Mouse (Mus musculus) stomach, postnatal 0 days (tissue): ENCODE data around the gene Cfc1. TPM values are rescaled to one million over a fixed set of nuclear protein-coding genes. Genes with fewer than 3 reads are reported as not detected.
A peak's percentile ranks its signal among the peaks of the same experiment; 100 is the strongest.
"Not testable (repeated sequence)": the region's sequence is repeated elsewhere in the genome, so short reads cannot be mapped to it uniquely, and the experiment has no call there.

Experiments
- ATAC-seq: fragments of 200-750 bp; cut with Nextera tagmentation; 2 replicates; pipeline ENCODE4 v1.8.0; 2017; ENCODE audit not compliant: low FRiP score, low TSS enrichment
- DNase-seq: peaks from one replicate; pipeline ENCODE4 v3.0.0-alpha.2; 2016; ENCODE audit warnings: low spot score
- H3K27ac ChIP-seq: fragments of 300-500 bp; sonication (generic); replicated peaks from 2 replicates; pipeline ENCODE4 v1.5.1; 2014; ENCODE audit warnings: mild to moderate bottlenecking, control low read depth
- H3K27me3 ChIP-seq: fragments of 300-500 bp; sonication (generic); 2 replicates; pipeline ENCODE4 v1.6.1; 2014; ENCODE audit warnings: low read length; ENCODE audit not compliant: control insufficient read depth, insufficient read depth
- H3K36me3 ChIP-seq: fragments of 300-500 bp; sonication (generic); 2 replicates; pipeline ENCODE4 v1.6.1; 2014; ENCODE audit warnings: low read length, mixed read lengths; ENCODE audit not compliant: control insufficient read depth, insufficient read depth
- H3K4me1 ChIP-seq: fragments of 300-500 bp; sonication (generic); replicated peaks from 2 replicates; pipeline ENCODE4 v1.6.1; 2014; ENCODE audit warnings: antibody characterized with exemption; ENCODE audit not compliant: control insufficient read depth, insufficient read depth
- H3K4me2 ChIP-seq: fragments of 300-500 bp; sonication (generic); replicated peaks from 2 replicates; pipeline ENCODE4 v1.6.1; 2014; ENCODE audit warnings: low read depth, mild to moderate bottlenecking, control low read depth, moderate library complexity
- H3K4me3 ChIP-seq: fragments of 300-500 bp; sonication (generic); 2 replicates; pipeline ENCODE4 v1.5.1; 2014; ENCODE audit warnings: low read depth, low read length, control low read depth
- H3K9ac ChIP-seq: fragments of 300-500 bp; sonication (generic); 2 replicates; pipeline ENCODE4 v1.6.1; 2014; ENCODE audit warnings: mild to moderate bottlenecking, low read length, control low read depth, mixed read lengths
- H3K9me3 ChIP-seq: fragments of 300-500 bp; sonication (generic); 2 replicates; pipeline ENCODE4 v1.6.1; 2016; ENCODE audit warnings: low read length; ENCODE audit not compliant: control insufficient read depth
- CTCF ChIP-seq: IDR thresholded peaks from 2 replicates; pipeline ENCODE4 v1.5.1; 2016; ENCODE audit warnings: antibody characterized with exemption, low read depth, mild to moderate bottlenecking, moderate library complexity
- EP300 ChIP-seq: optimal IDR thresholded peaks from 2 replicates; pipeline ENCODE3; 2016; ENCODE audit warnings: antibody characterized with exemption
- WGBS: fragments of 180-500 bp; shearing (Covaris S2); extraction: QIAGEN DNeasy Blood & Tissue Kit; methylation state at CpG from one replicate; pipeline ENCODE4 v1.1.7; 2014; 5-methylcytosine and 5-hydroxymethylcytosine counted together
- polyA plus RNA-seq: library from polyadenylated mRNA; unstranded; fragments of >200 nt; fragmentation: Nextera tagmentation; extraction: Ambion mirVana; gene quantifications from 2 replicates; pipeline ENCODE4 v1.2.1, GENCODE M21; 2015

Gene Cfc1
- polyA plus RNA-seq, 1 experiment from 2014 or later = 1.6 TPM

- TF ChIP-seq EP300 = no peak
- TF ChIP-seq CTCF = no peak
- Histone ChIP-seq H3K9me3 (no peaks in the 10 kb centered on the region), H3K27me3 (no peaks in the 10 kb centered on the region), H3K27ac (no peak overlapping the region), H3K4me1 (no peaks in the 10 kb centered on the region), H3K9ac (no peak overlapping the region), H3K4me2 (no peak overlapping the region), H3K36me3 (no peaks in the 10 kb centered on the region), H3K4me3 (no peak overlapping the region)
- no peak for ATAC-seq
- 79% methylated on average over 4 of the region's 4 CpGs for WGBS
- DNase-seq = no peak
Observed at GRCm38 (mm10) chr1:34505970-34506551, 29.4 kb upstream of the Cfc1 start.

GRCm38 (mm10) chr1:34507986-34508385, 27.5 kb upstream of the Cfc1 start:
- Histone ChIP-seq H3K9ac (no peak overlapping the region), H3K4me2 (no peak overlapping the region), H3K36me3 (no peaks in the 10 kb centered on the region), H3K4me1 (no peaks in the 10 kb centered on the region), H3K27me3 (no peaks in the 10 kb centered on the region), H3K4me3 (no peak overlapping the region), H3K9me3 (no peaks in the 10 kb centered on the region), H3K27ac (no peak overlapping the region)
- 86% methylated on average over 3 of the region's 3 CpGs for WGBS
- ATAC-seq (no peak), DNase-seq (no peak)
- TF ChIP-seq CTCF = no peak
- no peak for TF ChIP-seq EP300

- 4% methylated on average over 7 of the region's 7 CpGs for WGBS
- no peaks in the 10 kb centered on the region for H3K4me1 ChIP-seq
- ATAC-seq (no peak), DNase-seq (no peak)
- TF ChIP-seq CTCF (no peak), EP300 (no peak)
- H3K4me2 ChIP-seq = no peak overlapping the region
- no peak overlapping the region for H3K27ac ChIP-seq
- no peaks in the 10 kb centered on the region for H3K27me3 ChIP-seq
- no peak overlapping the region for H3K9ac ChIP-seq
- H3K4me3 ChIP-seq = no peak overlapping the region
- H3K9me3 ChIP-seq = no peaks in the 10 kb centered on the region
- H3K36me3 ChIP-seq = no peaks in the 10 kb centered on the region
Observed at GRCm38 (mm10) chr1:34510575-34510981, 24.9 kb upstream of the Cfc1 start.

- WGBS = 12% methylated on average over 3 of the region's 3 CpGs
- Histone ChIP-seq H3K36me3 (no peaks in the 10 kb centered on the region), H3K4me3 (no peak overlapping the region), H3K9me3 (no peaks in the 10 kb centered on the region), H3K4me2 (no peak overlapping the region), H3K4me1 (no peaks in the 10 kb centered on the region), H3K27me3 (no peaks in the 10 kb centered on the region), H3K9ac (no peak overlapping the region), H3K27ac (no peak overlapping the region)
- DNase-seq = peak; percentile 23
- ATAC-seq = peak; percentile 57; the same call in 1 of the 2 replicates
- TF ChIP-seq CTCF (peak; percentile 70), EP300 (no peak)
Observed at GRCm38 (mm10) chr1:34511027-34511426, 24.4 kb upstream of the Cfc1 start.

GRCm38 (mm10) chr1:34513068-34513467, 22.4 kb upstream of the Cfc1 start:
- H3K27ac ChIP-seq = no peak overlapping the region
- no peaks in the 10 kb centered on the region for H3K4me1 ChIP-seq
- H3K9ac ChIP-seq = no peak overlapping the region
- no peaks in the 10 kb centered on the region for H3K9me3 ChIP-seq
- H3K4me2 ChIP-seq = no peak overlapping the region
- no peak overlapping the region for H3K4me3 ChIP-seq
- H3K27me3 ChIP-seq = no peaks in the 10 kb centered on the region
- TF ChIP-seq EP300 (no peak), CTCF (no peak)
- ATAC-seq = no peak
- WGBS = 72% methylated on average over 4 of the region's 4 CpGs
- DNase-seq = no peak
- H3K36me3 ChIP-seq = no peaks in the 10 kb centered on the region

GRCm38 (mm10) chr1:34516595-34516994, 18.9 kb upstream of the Cfc1 start:
- H3K9ac ChIP-seq = no peak overlapping the region
- no peaks in the 10 kb centered on the region for H3K27me3 ChIP-seq
- no peak for ATAC-seq
- H3K27ac ChIP-seq = no peak overlapping the region
- no peak for DNase-seq
- no peaks in the 10 kb centered on the region for H3K36me3 ChIP-seq
- WGBS = 18% methylated on average over 5 of the region's 5 CpGs
- TF ChIP-seq EP300 (no peak), CTCF (no peak)
- H3K9me3 ChIP-seq = no peaks in the 10 kb centered on the region
- H3K4me1 ChIP-seq = no peaks in the 10 kb centered on the region
- no peak overlapping the region for H3K4me2 ChIP-seq
- no peak overlapping the region for H3K4me3 ChIP-seq

- not testable (repeated sequence) for H3K9me3 ChIP-seq, H3K36me3 ChIP-seq, ATAC-seq, H3K4me3 ChIP-seq, H3K9ac ChIP-seq, H3K4me2 ChIP-seq, H3K27ac ChIP-seq, H3K4me1 ChIP-seq, DNase-seq, H3K27me3 ChIP-seq
- 20% methylated on average over 4 of the region's 6 CpGs for WGBS
Observed at GRCm38 (mm10) chr1:34517297-34517696, 18.2 kb upstream of the Cfc1 start.

- not testable (repeated sequence) for H3K4me2 ChIP-seq, H3K9me3 ChIP-seq, DNase-seq, H3K4me3 ChIP-seq, H3K27ac ChIP-seq, ATAC-seq, H3K4me1 ChIP-seq, H3K9ac ChIP-seq, H3K36me3 ChIP-seq, H3K27me3 ChIP-seq
- 30% methylated on average over 1 of the region's 1 CpGs for WGBS
Observed at GRCm38 (mm10) chr1:34517797-34518196, 17.7 kb upstream of the Cfc1 start.
